Mouse (Mus musculus) lung, embryonic 14.5 days (tissue): ENCODE data around the gene Mettl7b. TPM values are rescaled to one million over a fixed set of nuclear protein-coding genes. Genes with fewer than 3 reads are reported as not detected.

Experiments used
- ATAC-seq: fragments of 200-750 bp; cut with Nextera tagmentation; 2 replicates; pipeline ENCODE4 v1.8.0; 2017; ENCODE audit warnings: mild to moderate bottlenecking, moderate TSS enrichment, moderate library complexity; ENCODE audit not compliant: insufficient read depth
- DNase-seq: peaks from one replicate; pipeline ENCODE4 v3.0.0-alpha.2; 2015
- H3K27ac ChIP-seq: fragments of 300-500 bp; sonication (generic); 2 replicates; pipeline ENCODE4 v1.5.1; 2014; ENCODE audit warnings: low read depth, mild to moderate bottlenecking, moderate library complexity
- H3K27me3 ChIP-seq: fragments of 300-500 bp; sonication (generic); 2 replicates; pipeline ENCODE4 v1.6.1; 2014; ENCODE audit warnings: low read length, control low read depth; ENCODE audit not compliant: insufficient read depth
- H3K36me3 ChIP-seq: fragments of 300-500 bp; sonication (generic); 2 replicates; pipeline ENCODE4 v1.6.1; 2014; ENCODE audit warnings: control low read depth; ENCODE audit not compliant: insufficient read depth
- H3K4me1 ChIP-seq: fragments of 300-500 bp; sonication (generic); 2 replicates; pipeline ENCODE4 v1.6.1; 2014; ENCODE audit warnings: antibody characterized with exemption, control low read depth; ENCODE audit not compliant: insufficient read depth
- H3K4me2 ChIP-seq: fragments of 300-500 bp; sonication (generic); 2 replicates; pipeline ENCODE4 v1.6.1; 2014; ENCODE audit warnings: mild to moderate bottlenecking
- H3K4me3 ChIP-seq: fragments of 300-500 bp; sonication (generic); 2 replicates; pipeline ENCODE4 v1.5.1; 2014; ENCODE audit warnings: low read depth, low read length
- H3K9ac ChIP-seq: fragments of 300-500 bp; sonication (generic); 2 replicates; pipeline ENCODE4 v1.6.1; 2014
- H3K9me3 ChIP-seq: fragments of 300-500 bp; sonication (generic); 2 replicates; pipeline ENCODE4 v1.6.1; 2016; ENCODE audit warnings: low read depth, low read length, control low read depth
- CTCF ChIP-seq: IDR thresholded peaks from 2 replicates; pipeline ENCODE4 v1.5.1; 2016; ENCODE audit warnings: antibody characterized with exemption, low read depth
- WGBS: fragments of 180-500 bp; shearing (Covaris S2); extraction: QIAGEN DNeasy Blood & Tissue Kit; methylation state at CpG from one replicate; pipeline ENCODE4 v1.1.7; 2014; 5-methylcytosine and 5-hydroxymethylcytosine counted together
- polyA plus RNA-seq: library from polyadenylated mRNA; unstranded; fragments of >200 nt; fragmentation: Nextera tagmentation; extraction: Ambion mirVana; gene quantifications from 2 replicates; pipeline ENCODE4 v1.2.1, GENCODE M21; 2014

Gene Mettl7b
- polyA plus RNA-seq, 1 experiment from 2014 or later = not detected

- WGBS = 47% methylated on average over 3 of the region's 3 CpGs
- ATAC-seq = peak; percentile 64
- Histone ChIP-seq H3K9me3 (no peaks in the 10 kb centered on the region), H3K36me3 (no peaks in the 10 kb centered on the region), H3K4me2 (no peak overlapping the region), H3K27ac (no peak overlapping the region), H3K27me3 (no peaks in the 10 kb centered on the region), H3K9ac (no peak overlapping the region), H3K4me1 (no peaks in the 10 kb centered on the region), H3K4me3 (no peak overlapping the region)
- no peak for TF ChIP-seq CTCF
- DNase-seq = peak; percentile 13
Measured at GRCm38 (mm10) chr10:128980644-128981365, 20.0 kb upstream of the Mettl7b start.

GRCm38 (mm10) chr10:128977522-128978114 lies 16.8 kb upstream of the Mettl7b start:
- Histone ChIP-seq H3K27me3 (no peaks in the 10 kb centered on the region), H3K27ac (no peak overlapping the region), H3K9ac (no peak overlapping the region), H3K36me3 (no peaks in the 10 kb centered on the region), H3K9me3 (no peaks in the 10 kb centered on the region), H3K4me2 (no peak overlapping the region), H3K4me3 (no peak overlapping the region), H3K4me1 (no peaks in the 10 kb centered on the region)
- whole genome bisulfite sequencing = 19% methylated on average over 9 of the region's 9 CpGs
- DNase-seq (peak; percentile 83), ATAC-seq (peak; percentile 74)
- peak; percentile 84 for TF ChIP-seq CTCF

GRCm38 (mm10) chr10:128976395-128976794 lies 15.6 kb upstream of the Mettl7b start:
- Histone ChIP-seq H3K9ac (no peak overlapping the region), H3K4me2 (no peak overlapping the region), H3K36me3 (no peaks in the 10 kb centered on the region), H3K27me3 (no peaks in the 10 kb centered on the region), H3K4me3 (no peak overlapping the region), H3K9me3 (no peaks in the 10 kb centered on the region), H3K27ac (no peak overlapping the region), H3K4me1 (no peaks in the 10 kb centered on the region)
- 52% methylated on average over 3 of the region's 3 CpGs for WGBS
- no peak for TF ChIP-seq CTCF
- DNase-seq = no peak
- no peak for ATAC-seq

- Histone ChIP-seq H3K9me3 (no peaks in the 10 kb centered on the region), H3K4me3 (no peak overlapping the region), H3K27ac (no peak overlapping the region), H3K27me3 (no peaks in the 10 kb centered on the region), H3K4me2 (no peak overlapping the region), H3K36me3 (no peaks in the 10 kb centered on the region), H3K4me1 (no peaks in the 10 kb centered on the region), H3K9ac (no peak overlapping the region)
- ATAC-seq (no peak), DNase-seq (no peak)
- no peak for TF ChIP-seq CTCF
- 64% methylated on average over 4 of the region's 4 CpGs for WGBS
Measured at GRCm38 (mm10) chr10:128972841-128973240, 12.1 kb upstream of the Mettl7b start.

- H3K27me3 ChIP-seq = no peaks in the 10 kb centered on the region
- H3K9ac ChIP-seq = no peak overlapping the region
- no peaks in the 10 kb centered on the region for H3K36me3 ChIP-seq
- ATAC-seq = no peak
- 47% methylated on average over 1 of the region's 1 CpGs for WGBS
- H3K4me2 ChIP-seq = no peak overlapping the region
- H3K4me3 ChIP-seq = no peak overlapping the region
- H3K27ac ChIP-seq = no peak overlapping the region
- DNase-seq = no peak
- no peak for TF ChIP-seq CTCF
- H3K9me3 ChIP-seq = no peaks in the 10 kb centered on the region
- H3K4me1 ChIP-seq = no peaks in the 10 kb centered on the region
Measured at GRCm38 (mm10) chr10:128970740-128971250, 10.0 kb upstream of the Mettl7b start.

- Histone ChIP-seq H3K9me3 (no peaks in the 10 kb centered on the region), H3K9ac (no peak overlapping the region), H3K27ac (peak overlapping the region; percentile 79; the same call in 1 of the 2 replicates), H3K36me3 (no peaks in the 10 kb centered on the region), H3K4me2 (no peak overlapping the region), H3K4me1 (no peaks in the 10 kb centered on the region), H3K27me3 (no peaks in the 10 kb centered on the region), H3K4me3 (no peak overlapping the region)
- WGBS = 13% methylated on average over 1 of the region's 1 CpGs
- ATAC-seq (peak; percentile 93), DNase-seq (peak; percentile 59)
- no peak for TF ChIP-seq CTCF
Measured at GRCm38 (mm10) chr10:128968341-128968749, 7.6 kb upstream of the Mettl7b start.

GRCm38 (mm10) chr10:128965871-128966270 lies 5.1 kb upstream of the Mettl7b start:
- peak overlapping the region; percentile 33; the same call in 1 of the 2 replicates for H3K27ac ChIP-seq
- 58% methylated on average over 6 of the region's 6 CpGs for WGBS
- H3K9ac ChIP-seq = no peak overlapping the region
- no peaks in the 10 kb centered on the region for H3K9me3 ChIP-seq
- peak; percentile 44 for DNase-seq
- H3K4me1 ChIP-seq = no peaks in the 10 kb centered on the region
- H3K27me3 ChIP-seq = no peaks in the 10 kb centered on the region
- TF ChIP-seq CTCF = no peak
- no peak overlapping the region for H3K4me2 ChIP-seq
- ATAC-seq = no peak
- H3K36me3 ChIP-seq = no peaks in the 10 kb centered on the region
- H3K4me3 ChIP-seq = no peak overlapping the region
